Mouse (Mus musculus): ENCODE results near the gene Ift20. TPM values are rescaled to one million over a fixed set of nuclear protein-coding genes. Genes with fewer than 3 reads are reported as not detected.

Gene Ift20
- polyA plus RNA-seq, 1 experiment from 2014 or later: 129 TPM

Other genes starting within 250 kb of the Ift20 start
- 0.26 and 0.28 TPM in 2 replicates for gene BC030499, start 245.5 kb upstream of the Ift20 start, polyA plus RNA-seq (2016; fragmentation: Nextera tagmentation; extraction: Ambion mirVana)
- gene Spag5, start 234.8 kb upstream of the Ift20 start, polyA plus RNA-seq (2016; fragmentation: Nextera tagmentation; extraction: Ambion mirVana): 55.3 and 63.6 TPM in 2 replicates
- 4.0 and 5.0 TPM in 2 replicates for gene Aldoc, start 213.4 kb upstream of the Ift20 start, polyA plus RNA-seq (2016; fragmentation: Nextera tagmentation; extraction: Ambion mirVana)
- gene Pigs, start 207.9 kb upstream of the Ift20 start, polyA plus RNA-seq (2016; fragmentation: Nextera tagmentation; extraction: Ambion mirVana): 68.8 and 72.5 TPM in 2 replicates
- gene Unc119, start 192.9 kb upstream of the Ift20 start, polyA plus RNA-seq (2016; fragmentation: Nextera tagmentation; extraction: Ambion mirVana): 94.8 and 96.3 TPM in 2 replicates
- not detected in 2 replicates for gene Foxn1, start 149.8 kb upstream of the Ift20 start, polyA plus RNA-seq (2016; fragmentation: Nextera tagmentation; extraction: Ambion mirVana)
- gene Slc13a2, start 114.1 kb upstream of the Ift20 start, polyA plus RNA-seq (2016; fragmentation: Nextera tagmentation; extraction: Ambion mirVana): not detected in 2 replicates
- 15.0 and 17.1 TPM in 2 replicates for gene Slc46a1, start 70.7 kb upstream of the Ift20 start, polyA plus RNA-seq (2016; fragmentation: Nextera tagmentation; extraction: Ambion mirVana)
- 2.8 TPM in 2 replicates for gene Sarm1, start 38.6 kb upstream of the Ift20 start, polyA plus RNA-seq (2016; fragmentation: Nextera tagmentation; extraction: Ambion mirVana)
- gene Vtn, start 37.3 kb upstream of the Ift20 start, polyA plus RNA-seq (2016; fragmentation: Nextera tagmentation; extraction: Ambion mirVana): 0.26 and 0.28 TPM in 2 replicates
- gene Sebox, start 32.9 kb upstream of the Ift20 start, polyA plus RNA-seq (2016; fragmentation: Nextera tagmentation; extraction: Ambion mirVana): not detected in 2 replicates
- gene Tmem199, start 24.2 kb upstream of the Ift20 start, polyA plus RNA-seq (2016; fragmentation: Nextera tagmentation; extraction: Ambion mirVana): 51.9 and 56.1 TPM in 2 replicates
- gene Poldip2, start 24.2 kb upstream of the Ift20 start, polyA plus RNA-seq (2016; fragmentation: Nextera tagmentation; extraction: Ambion mirVana): 176 and 180 TPM in 2 replicates
- gene Tnfaip1, start within 50 bp of the Ift20 start, polyA plus RNA-seq (2016; fragmentation: Nextera tagmentation; extraction: Ambion mirVana): 70.4 and 72.5 TPM in 2 replicates
- gene Tmem97, start 14.4 kb downstream of the Ift20 start, polyA plus RNA-seq (2016; fragmentation: Nextera tagmentation; extraction: Ambion mirVana): 63.3 and 63.9 TPM in 2 replicates
- 10.8 and 11.6 TPM in 2 replicates for gene Nlk, start 161.0 kb downstream of the Ift20 start, polyA plus RNA-seq (2016; fragmentation: Nextera tagmentation; extraction: Ambion mirVana)
- gene Ccnq, start 215.4 kb downstream of the Ift20 start, polyA plus RNA-seq (2016; fragmentation: Nextera tagmentation; extraction: Ambion mirVana): 37.6 and 40.2 TPM in 2 replicates

All from limb, embryonic 12.5 days (tissue).